Mouse (Mus musculus) CH12.LX (cell line): ENCODE results near the gene Grap2. TPM values are rescaled to one million over a fixed set of nuclear protein-coding genes. Genes with fewer than 3 reads are reported as not detected.

Source experiments
- DNase-seq: peaks from one replicate; pipeline ENCODE4 v3.0.0-alpha.2; 2013; ENCODE audit errors: extremely low read depth
- H3K27ac ChIP-seq: 2 replicates; pipeline ENCODE4 v1.5.1; 2012; ENCODE audit warnings: low read depth, mild to moderate bottlenecking, control low read depth, moderate library complexity; ENCODE audit not compliant: insufficient read depth
- H3K27me3 ChIP-seq: replicated peaks from 2 replicates; pipeline ENCODE3; 2012; ENCODE audit warnings: inconsistent platforms
- H3K36me3 ChIP-seq, 2 experiments: replicated peaks in 1 of 2; 2 replicates each; pipeline versions ENCODE3 to v1.6.1; 2012; ENCODE audit warnings: inconsistent platforms in 1 of 2, low read length in 1 of 2, mild to moderate bottlenecking in 1 of 2, mixed read lengths in 1 of 2, moderate library complexity in 1 of 2; ENCODE audit not compliant: control insufficient read depth in 1 of 2, insufficient read depth in 1 of 2
- H3K4me1 ChIP-seq, 2 experiments: 2 replicates each; pipeline ENCODE4 v1.6.1; 2012; ENCODE audit warnings: inconsistent platforms in 1 of 2, moderate library complexity in 1 of 2; ENCODE audit not compliant: insufficient read depth in 2 of 2, control insufficient read depth in 1 of 2
- H3K4me2 ChIP-seq: 2 replicates; pipeline ENCODE4 v1.6.1; 2012; ENCODE audit warnings: low read depth, mild to moderate bottlenecking, control low read depth; ENCODE audit not compliant: poor library complexity, insufficient read depth, severe bottlenecking
- H3K4me3 ChIP-seq, 3 experiments: fragments of 150-350 bp in 1 of 3; sonication (generic) in 1 of 3; replicated peaks in 1 of 3; 2 replicates each; pipeline versions ENCODE3 to v1.5.1; 2011 to 2012; ENCODE audit warnings: low read depth in 2 of 3, low read length in 2 of 3, mild to moderate bottlenecking in 2 of 3, moderate library complexity in 2 of 3, control low read depth in 1 of 3, improper control_type of control experiment in 1 of 3, inconsistent platforms in 1 of 3, mixed read lengths in 1 of 3; ENCODE audit not compliant: poor library complexity in 1 of 3
- H3K79me2 ChIP-seq: replicated peaks from 2 replicates; pipeline ENCODE4 v1.6.1; 2012; ENCODE audit warnings: mild to moderate bottlenecking, moderate library complexity; ENCODE audit not compliant: control insufficient read depth, poor library complexity, insufficient read depth, severe bottlenecking; ENCODE audit errors: extremely low read depth
- H3K9ac ChIP-seq: 2 replicates; pipeline ENCODE4 v1.6.1; 2012; ENCODE audit warnings: low read depth, mild to moderate bottlenecking, control low read depth, moderate library complexity; ENCODE audit not compliant: insufficient read depth
- H3K9me3 ChIP-seq: replicated peaks from 2 replicates; pipeline ENCODE3; 2012; ENCODE audit warnings: low read length, inconsistent platforms, mixed read lengths
- CHD2 ChIP-seq: IDR thresholded peaks from 2 replicates; pipeline ENCODE4 v1.6.1; 2011; ENCODE audit warnings: low read length, improper control_type of control experiment
- EP300 ChIP-seq: IDR thresholded peaks from 2 replicates; pipeline ENCODE4 v1.6.1; 2011; ENCODE audit warnings: low read length, improper control_type of control experiment
- ETS1 ChIP-seq: conservative IDR thresholded peaks from 2 replicates; pipeline ENCODE4 v1.6.1; 2012; ENCODE audit warnings: low read depth, mild to moderate bottlenecking, inconsistent platforms, low read length, improper control_type of control experiment, moderate library complexity
- HCFC1 ChIP-seq: IDR thresholded peaks from 2 replicates; pipeline ENCODE4 v1.6.1; 2012; ENCODE audit warnings: low read depth, mild to moderate bottlenecking, inconsistent platforms, low read length, improper control_type of control experiment
- JUND ChIP-seq: conservative IDR thresholded peaks from 2 replicates; pipeline ENCODE4 v1.6.1; 2011; ENCODE audit warnings: low read depth, low read length, improper control_type of control experiment
- MYC ChIP-seq: IDR thresholded peaks from 2 replicates; pipeline ENCODE4 v1.6.1; 2011; ENCODE audit warnings: low read depth, mild to moderate bottlenecking, improper control_type of control experiment, low read length
- NELFE ChIP-seq: IDR thresholded peaks from 2 replicates; pipeline ENCODE4 v1.6.1; 2011; ENCODE audit warnings: low read depth, low read length, improper control_type of control experiment
- NRF1 ChIP-seq: IDR thresholded peaks from 2 replicates; pipeline ENCODE4 v1.6.1; 2014; ENCODE audit warnings: low read depth, mild to moderate bottlenecking, inconsistent platforms, low read length, improper control_type of control experiment, moderate library complexity
- SMC3 ChIP-seq: IDR thresholded peaks from 2 replicates; pipeline ENCODE4 v1.6.1; 2011; ENCODE audit warnings: low read depth, low read length, improper control_type of control experiment
- UBTF ChIP-seq: IDR thresholded peaks from 2 replicates; pipeline ENCODE4 v1.6.1; 2012; ENCODE audit warnings: low read depth, mild to moderate bottlenecking, inconsistent platforms, low read length, improper control_type of control experiment, moderate library complexity
- USF2 ChIP-seq: conservative IDR thresholded peaks from 2 replicates; pipeline ENCODE4 v1.6.1; 2011; ENCODE audit warnings: low read depth, low read length, improper control_type of control experiment
- ZC3H11A ChIP-seq: IDR thresholded peaks from 2 replicates; pipeline ENCODE4 v1.6.1; 2012; ENCODE audit warnings: low read depth, mild to moderate bottlenecking, inconsistent platforms, low read length, improper control_type of control experiment
- ZKSCAN1 ChIP-seq: IDR thresholded peaks from 2 replicates; pipeline ENCODE4 v1.6.1; 2012; ENCODE audit warnings: low read depth, inconsistent platforms, low read length, improper control_type of control experiment, borderline replicate concordance
- dilution Hi-C: fragments of 300-500 bp; cut with MboI; formaldehyde crosslinking; loops from 2 replicates; pipeline ENCODE4 v1.14.3; 2020; ENCODE audit warnings: low sequenced_read_pairs; ENCODE audit not compliant: extremely low pct_unique_long_range_greater_than_20kb, extremely low pct_ligation_motif_present
- in situ Hi-C: fragments of 300-500 bp; cut with MboI; formaldehyde crosslinking; loops from 3 replicates; pipeline ENCODE4 v1.14.3; 2019; ENCODE audit warnings: low sequenced_read_pairs, low pct_ligation_motif_present, low pct_unique_long_range_greater_than_20kb, mixed read lengths
- polyA plus RNA-seq: library from polyadenylated mRNA; unstranded; fragments of >175 nt; gene quantifications from 2 replicates; pipeline ENCODE4 v1.2.1, GENCODE M21; 2012; ENCODE audit warnings: low read depth; ENCODE audit not compliant: insufficient read length
- total RNA-seq, 2 experiments: library from RNA; depleted of rRNA; stranded (reverse); fragments of 300-350 nt in 1 of 2; fragments of >200 nt in 1 of 2; gene quantifications; 2 replicates each; pipeline ENCODE4 v1.2.3; 2012 to 2014

Grap2 gene
- total and polyA plus RNA-seq, 3 experiments: 1.5 to 6.2 (median 5.0) TPM

DNA sequence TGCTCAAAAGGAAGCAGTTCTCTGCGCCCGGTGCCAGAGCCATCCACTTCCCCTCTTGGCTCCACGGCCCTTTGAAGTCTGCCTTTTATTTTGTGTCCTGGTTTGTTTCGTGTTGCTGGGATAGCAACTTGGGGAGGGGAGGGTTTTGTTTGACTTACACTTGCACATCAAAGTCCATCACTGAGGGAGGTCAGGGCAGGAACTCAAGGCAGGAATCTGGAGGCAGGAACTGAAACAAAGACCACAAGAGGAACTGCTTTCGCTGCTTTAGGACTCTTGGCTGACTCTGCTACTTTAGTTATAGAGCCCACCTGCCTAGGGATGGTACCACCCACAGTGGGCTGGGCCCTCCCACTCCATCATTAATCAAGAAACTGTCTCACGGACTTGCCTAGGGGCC lies 54.1 kb downstream of the Grap2 start:
- H3K4me1 ChIP-seq: peaks cover 7 to 46% of the 10 kb centered on the region in 2 experiments
- no peak overlapping the region for H3K4me2 ChIP-seq
- no peak overlapping the region for H3K4me3 ChIP-seq
- no peak for DNase-seq
- in situ Hi-C loops: loop anchor here (25.0 kb wide), 1 partner anchor 161 kb away; no protein-coding TSS in a partner anchor
- H3K9me3 ChIP-seq: peaks cover 9% of the 10 kb centered on the region
- dilution Hi-C loops: no loop called here
- no peak for TF ChIP-seq HCFC1
- no peak for TF ChIP-seq ZC3H11A
- no peak for TF ChIP-seq EP300
- no peak overlapping the region for H3K27ac ChIP-seq
- peaks cover 0 to 25% of the 10 kb centered on the region in 2 experiments for H3K36me3 ChIP-seq
- no peaks in the 10 kb centered on the region for H3K79me2 ChIP-seq
- H3K9ac ChIP-seq: no peak overlapping the region
- no peaks in the 10 kb centered on the region for H3K27me3 ChIP-seq

DNA sequence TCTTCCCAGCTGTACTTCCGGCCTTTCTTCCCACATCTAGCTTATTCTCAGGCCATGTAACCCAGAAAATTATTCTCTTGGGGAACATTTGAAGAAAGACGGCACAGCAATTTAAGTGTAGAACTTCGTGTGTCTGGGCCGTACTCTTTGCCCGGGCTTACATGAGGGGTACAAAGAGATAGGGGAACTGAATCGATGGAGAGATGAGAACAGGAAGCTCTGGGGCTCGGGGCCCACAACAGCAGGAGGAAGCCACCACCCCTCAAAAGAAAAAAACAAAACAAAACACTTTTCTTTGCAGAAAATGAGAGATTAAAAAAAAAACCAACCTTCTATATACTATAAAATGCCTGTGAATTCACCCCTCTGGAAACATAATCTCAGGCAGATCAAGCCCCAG lies 57.8 kb downstream of the Grap2 start:
- no peak for TF ChIP-seq ETS1
- no peak for TF ChIP-seq JUND
- TF ChIP-seq MYC: no peak
- no peak for TF ChIP-seq ZC3H11A
- TF ChIP-seq HCFC1: no peak
- TF ChIP-seq SMC3: no peak
- Histone ChIP-seq H3K36me3 (peaks cover 0 to 24% of the 10 kb centered on the region in 2 experiments), H3K27me3 (no peaks in the 10 kb centered on the region), H3K4me2 (no peak overlapping the region), H3K4me3 (no peak overlapping the region), H3K79me2 (no peaks in the 10 kb centered on the region), H3K9me3 (peaks cover 9% of the 10 kb centered on the region), H3K4me1 (peaks cover 6 to 42% of the 10 kb centered on the region in 2 experiments), H3K9ac (no peak overlapping the region), H3K27ac (no peak overlapping the region)
- in situ Hi-C loops (loop anchor here (10.0 to 25.0 kb wide), 2 partner anchors 157 to 365 kb away; partner anchors contain the start of gene Rps19bp1), dilution Hi-C loops (no loop called here)
- DNase-seq: no peak

GRCm38 (mm10) chr15:80630711-80631110 lies 58.3 kb downstream of the Grap2 start:
- no peak for TF ChIP-seq MYC
- TF ChIP-seq USF2: no peak
- no peak for TF ChIP-seq UBTF
- TF ChIP-seq CHD2: no peak
- no peak for TF ChIP-seq JUND
- TF ChIP-seq EP300: no peak
- TF ChIP-seq HCFC1: no peak
- no peak for TF ChIP-seq NELFE
- TF ChIP-seq ZKSCAN1: no peak
- TF ChIP-seq NRF1: no peak
- Histone ChIP-seq H3K4me2 (no peak overlapping the region), H3K36me3 (peaks cover 0 to 18% of the 10 kb centered on the region in 2 experiments), H3K9me3 (peaks cover 9% of the 10 kb centered on the region), H3K27me3 (no peaks in the 10 kb centered on the region), H3K79me2 (no peaks in the 10 kb centered on the region), H3K9ac (no peak overlapping the region), H3K4me3 (no peak overlapping the region), H3K27ac (no peak overlapping the region), H3K4me1 (peaks cover 9 to 44% of the 10 kb centered on the region in 2 experiments)
- DNase-seq: no peak
- in situ Hi-C loops (loop anchor here (10.0 to 25.0 kb wide), 2 partner anchors 157 to 366 kb away; partner anchors contain the start of gene Rps19bp1), dilution Hi-C loops (no loop called here)
